16 mouse cellular contexts compared by ENCODE assay signal in the genomic region with DNA sequence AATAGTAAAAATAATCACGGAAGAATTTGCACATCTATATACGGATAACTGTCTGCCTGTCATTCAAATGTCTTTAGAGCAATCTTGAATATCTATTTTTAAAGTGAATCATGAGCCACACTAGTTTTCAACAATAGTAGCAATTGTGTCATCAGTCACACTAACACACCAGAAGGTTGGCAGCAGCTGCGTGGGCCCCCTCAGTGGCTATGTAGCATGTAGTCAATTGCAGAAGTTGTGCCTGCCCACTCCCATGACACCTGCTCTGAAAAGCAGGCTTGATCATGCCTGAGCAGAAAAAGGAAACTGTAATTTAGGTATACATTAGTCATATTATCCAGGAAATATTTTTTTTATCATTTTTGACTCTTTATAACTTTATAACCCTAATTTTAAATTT.
DNase-seq lines count a peak whose midpoint lies in the region; ATAC-seq lines count a peak whose summit lies in the region.
"Had no signal": no experiment of that assay in that cellular context is flagged by ENCODE, and none has a peak within 500 bp of the region (broad histone marks: within the 10 kb centered on the region; RNA-seq: fewer than 3 reads in every experiment).

No protein-coding gene starts in this region.

- no peaks in the 10 kb centered on the region for H3K4me1 ChIP-seq in hindbrain, embryonic 16.5 days (ENCODE audit: control insufficient read depth, insufficient read depth, low read depth, low read length)
- no peaks in the 10 kb centered on the region for H3K4me1 ChIP-seq in hindbrain, embryonic 10.5 days (replicated peaks)
- H3K4me1 ChIP-seq in forebrain, embryonic 16.5 days (replicated peaks; ENCODE audit: control insufficient read depth, insufficient read depth, low read length): peaks cover 2% of the 10 kb centered on the region; the same call in 1 of the 2 replicates
- H3K4me1 ChIP-seq: heart, embryonic 12.5 days; limb, embryonic 12.5 days; neural tube, embryonic 13.5 days had no signal

- no peak for DNase-seq in hindbrain, embryonic 10.5 days (ENCODE audit: low spot score)
- peak; percentile 88 for DNase-seq in layer of hippocampus, adult 9-10 months (ENCODE audit: low spot score)
- DNase-seq in right cerebral cortex, postnatal 10 days (ENCODE audit: low spot score in 2 of 2): peak; percentile 52 to 73
- no peak for DNase-seq in adipocyte (ENCODE audit: low spot score)
- no peak for DNase-seq in spleen, postnatal 4 days (ENCODE audit: low spot score in 2 of 2)
- no peak for DNase-seq in adrenal gland, postnatal 10 days
- DNase-seq: adrenal gland, adult 2 months; gastrocnemius, postnatal 10 days; kidney, postnatal 10 days; lung, postnatal 36 days had no signal

- H3K27me3 ChIP-seq in hindbrain, embryonic 16.5 days (replicated peaks; ENCODE audit: control insufficient read depth, insufficient read depth, low read length): no peaks in the 10 kb centered on the region
- H3K27me3 ChIP-seq in hindbrain, embryonic 10.5 days (ENCODE audit: insufficient read depth, poor library complexity, severe bottlenecking): no peaks in the 10 kb centered on the region
- no peaks in the 10 kb centered on the region for H3K27me3 ChIP-seq in forebrain, embryonic 16.5 days (replicated peaks; ENCODE audit: control insufficient read depth, insufficient read depth, low read length)
- H3K27me3 ChIP-seq: heart, embryonic 12.5 days; limb, embryonic 12.5 days; midbrain, embryonic 13.5 days; neural tube, embryonic 13.5 days had no signal

- no peak overlapping the region for H3K27ac ChIP-seq in hindbrain, embryonic 16.5 days (ENCODE audit: low read depth, low read length)
- no peak overlapping the region for H3K27ac ChIP-seq in hindbrain, embryonic 10.5 days
- H3K27ac ChIP-seq in forebrain, embryonic 16.5 days (ENCODE audit: low read length): 0 out of 2 replicates have a peak overlapping the region, but pooled peaks have one; percentile 33
- H3K27ac ChIP-seq: limb, embryonic 12.5 days; midbrain, embryonic 13.5 days; neural tube, embryonic 13.5 days had no signal

- no peak overlapping the region for H3K4me3 ChIP-seq in hindbrain, embryonic 16.5 days (ENCODE audit: low read length)
- H3K4me3 ChIP-seq in hindbrain, embryonic 10.5 days: no peak overlapping the region
- H3K4me3 ChIP-seq in forebrain, embryonic 16.5 days (replicated peaks; ENCODE audit: low read length): no peak overlapping the region
- H3K4me3 ChIP-seq: heart, embryonic 12.5 days; limb, embryonic 12.5 days; midbrain, embryonic 13.5 days; neural tube, embryonic 13.5 days had no signal

- H3K4me2 ChIP-seq in hindbrain, embryonic 16.5 days (ENCODE audit: low read length): no peak overlapping the region
- no peak overlapping the region for H3K4me2 ChIP-seq in forebrain, embryonic 16.5 days (ENCODE audit: low read length)
- H3K4me2 ChIP-seq: heart, embryonic 12.5 days; limb, embryonic 12.5 days; midbrain, embryonic 13.5 days; neural tube, embryonic 13.5 days had no signal

- H3K9ac ChIP-seq in hindbrain, embryonic 16.5 days (ENCODE audit: low read depth, low read length): no peak overlapping the region
- H3K9ac ChIP-seq in forebrain, embryonic 16.5 days (replicated peaks; ENCODE audit: low read depth, low read length): no peak overlapping the region
- H3K9ac ChIP-seq: heart, embryonic 12.5 days; limb, embryonic 12.5 days; midbrain, embryonic 13.5 days; neural tube, embryonic 13.5 days had no signal

- H3K9me3 ChIP-seq in hindbrain, embryonic 16.5 days (ENCODE audit: control insufficient read depth, low read length): no peaks in the 10 kb centered on the region
- H3K9me3 ChIP-seq in hindbrain, embryonic 10.5 days: no peaks in the 10 kb centered on the region
- H3K9me3 ChIP-seq in forebrain, embryonic 16.5 days (ENCODE audit: control insufficient read depth, low read length): no peaks in the 10 kb centered on the region
- H3K9me3 ChIP-seq: heart, embryonic 12.5 days; limb, embryonic 12.5 days; midbrain, embryonic 13.5 days; neural tube, embryonic 13.5 days had no signal

- ATAC-seq in hindbrain, embryonic 16.5 days: peak; percentile 67
- 0 out of 2 replicates have a peak, but pooled peaks have one; percentile 34 for ATAC-seq in forebrain, embryonic 16.5 days
- ATAC-seq: midbrain, embryonic 13.5 days had no signal

- WGBS in hindbrain, embryonic 16.5 days: 68% methylated on average over 3 of the region's 3 CpGs
- 85% methylated on average over 3 of the region's 3 CpGs for WGBS in hindbrain, embryonic 10.5 days
- WGBS in forebrain, embryonic 16.5 days: 56% methylated on average over 3 of the region's 3 CpGs

- peaks cover 7% of the 10 kb centered on the region; the same call in 1 of the 2 replicates for H3K36me3 ChIP-seq in hindbrain, embryonic 16.5 days (ENCODE audit: control insufficient read depth, insufficient read depth, low read length)
- H3K36me3 ChIP-seq in hindbrain, embryonic 10.5 days: no peaks in the 10 kb centered on the region
- peaks cover 15% of the 10 kb centered on the region for H3K36me3 ChIP-seq in forebrain, embryonic 16.5 days (ENCODE audit: control insufficient read depth, insufficient read depth)
- H3K36me3 ChIP-seq: heart, embryonic 12.5 days; limb, embryonic 12.5 days had no signal

Comparison
In these comparisons a context has a peak if more than half of its experiments do, and no peak if none do; other contexts are left out.
1. DNase-seq: peak in layer of hippocampus, adult 9-10 months (single experiment) and right cerebral cortex, postnatal 10 days (2 of 2); none in hindbrain, embryonic 10.5 days (single experiment), adipocyte (single experiment), spleen, postnatal 4 days (0 of 2) and adrenal gland, postnatal 10 days (single experiment).